Comparison of ENCODE assay signal across 22 mouse cellular contexts in the genomic region with DNA sequence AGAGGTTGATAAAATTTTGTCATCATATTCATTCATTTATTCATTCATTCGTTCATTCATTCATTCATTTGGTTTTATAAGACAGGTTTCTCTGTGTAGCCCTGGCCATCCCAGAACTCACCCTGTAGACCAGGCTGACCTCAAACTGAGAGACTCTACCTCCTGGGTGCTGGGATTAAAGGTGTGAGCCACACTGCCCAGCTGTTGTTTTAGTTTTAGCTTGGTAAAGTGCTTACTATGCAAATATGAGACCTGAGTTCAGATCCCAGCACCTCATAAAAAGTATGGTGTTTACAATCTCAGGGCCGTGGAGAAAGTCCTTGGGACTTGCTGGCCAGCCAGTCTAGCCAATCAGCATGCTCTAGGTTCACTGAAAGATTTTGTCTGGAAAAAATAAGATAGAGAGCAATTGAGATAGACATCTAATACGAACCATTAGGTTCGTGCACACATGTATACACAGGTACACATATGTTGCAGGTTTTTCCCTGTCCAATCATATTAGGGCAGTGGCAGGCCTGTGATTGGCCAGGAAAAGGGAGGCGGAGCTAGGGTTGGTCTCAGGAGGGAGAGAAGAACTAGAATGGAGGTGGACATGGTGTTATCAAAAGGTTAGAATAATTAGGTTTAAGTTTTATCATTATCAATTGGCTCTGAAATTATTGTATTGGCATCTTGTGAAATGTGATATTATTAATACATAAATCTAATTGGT.
"Had no signal": no experiment of that assay in that cellular context is flagged by ENCODE, and none has a peak within 500 bp of the region (broad histone marks: within the 10 kb centered on the region; RNA-seq: fewer than 3 reads in every experiment).

No protein-coding gene starts in this region.

- H3K4me3 ChIP-seq: lung, embryonic 15.5 days; midbrain, embryonic 10.5 days; midbrain, embryonic 12.5 days; myocyte; neural tube, embryonic 13.5 days; neural tube, embryonic 15.5 days; stomach, embryonic 15.5 days had no signal

- H3K4me1 ChIP-seq: midbrain, embryonic 12.5 days; stomach, embryonic 15.5 days had no signal

- DNase-seq: liver, postnatal 0 days; lung, adult 2 months; lung, postnatal 14 days; lung, postnatal 4 days; midbrain, embryonic 14.5 days; retina, postnatal 1 day; right cerebral cortex, adult 18-20 months; right cerebral cortex, postnatal 25 days; right cerebral cortex, postnatal 4 days; spleen, adult 18-20 months; thymus, adult 18-20 months; thymus, postnatal 14 days; thymus, postnatal 36 days had no signal

- H3K27ac ChIP-seq: lung, embryonic 15.5 days; midbrain, embryonic 10.5 days; midbrain, embryonic 12.5 days; neural tube, embryonic 13.5 days; neural tube, embryonic 15.5 days; stomach, embryonic 15.5 days had no signal

- H3K9ac ChIP-seq: liver, postnatal 0 days; lung, embryonic 15.5 days; midbrain, embryonic 12.5 days; neural tube, embryonic 13.5 days; neural tube, embryonic 15.5 days; stomach, embryonic 15.5 days had no signal

- H3K36me3 ChIP-seq: lung, embryonic 15.5 days; midbrain, embryonic 10.5 days; midbrain, embryonic 12.5 days; neural tube, embryonic 13.5 days; neural tube, embryonic 15.5 days; stomach, embryonic 15.5 days had no signal

- H3K9me3 ChIP-seq: lung, embryonic 15.5 days; midbrain, embryonic 10.5 days; midbrain, embryonic 12.5 days; neural tube, embryonic 13.5 days; neural tube, embryonic 15.5 days; stomach, embryonic 15.5 days had no signal

- H3K27me3 ChIP-seq: lung, embryonic 15.5 days; midbrain, embryonic 12.5 days; neural tube, embryonic 13.5 days; neural tube, embryonic 15.5 days; stomach, embryonic 15.5 days had no signal

- H3K4me2 ChIP-seq: lung, embryonic 15.5 days; midbrain, embryonic 12.5 days; neural tube, embryonic 13.5 days; neural tube, embryonic 15.5 days; stomach, embryonic 15.5 days had no signal

- ATAC-seq: liver, postnatal 0 days; lung, postnatal 0 days; midbrain, embryonic 16.5 days had no signal
